Mouse (Mus musculus) heart, postnatal 10 days (tissue): Measurements from ENCODE around the gene Mpdu1. TPM values are rescaled to one million over a fixed set of nuclear protein-coding genes. Genes with fewer than 3 reads are reported as not detected.
"Not testable (repeated sequence)": the region's sequence is repeated elsewhere in the genome, so short reads cannot be mapped to it uniquely, and the experiment has no call there.

Source experiments
- DNase-seq, 2 experiments: peaks; one replicate each; pipeline ENCODE4 v3.0.0; 2021
- intact Hi-C: fragments of 180-260 bp; cut with DNase I; formaldehyde crosslinking; loops from one replicate; pipeline ENCODE4 v1.15.1; 2025
- microRNA-seq, 2 experiments: library from miRNA; unstranded; fragments of <30 nt; microRNA quantifications; one replicate each; pipeline ENCODE4 v1.2.0; 2022
- total RNA-seq, 2 experiments: library from RNA; stranded (reverse); gene quantifications; 2 replicates each; pipeline ENCODE4 v1.2.3; 2021

Gene Mpdu1
- total RNA-seq, 2 experiments from 2014 or later: 33.1 to 33.7 TPM

GRCm38 (mm10) chr11:69624339-69624738 lies 38.1 kb downstream of the Mpdu1 start:
- DNase-seq, intact Hi-C loops: not testable (repeated sequence)

GRCm38 (mm10) chr11:69623006-69623405 lies 39.4 kb downstream of the Mpdu1 start:
- intact Hi-C loops: no loop called here
- DNase-seq: no peak

- intact Hi-C loops: no loop called here
- peak in 1 of 2 experiments; percentile 32 for DNase-seq
These were observed 40.0 kb downstream of the Mpdu1 start for GRCm38 (mm10) chr11:69622406-69622805.

- peak; percentile 64 to 75 for DNase-seq
- intact Hi-C loops: no loop called here
These were observed 40.7 kb downstream of the Mpdu1 start, which contains the start of gene Sat2 for GRCm38 (mm10) chr11:69621571-69622268. TSS of gene Sat2 (plus strand) at chr11:69622024.

- intact Hi-C loops: no loop called here
These were observed 41.9 kb downstream of the Mpdu1 start for GRCm38 (mm10) chr11:69620394-69621081.

GRCm38 (mm10) chr11:69617805-69618204 lies 44.6 kb downstream of the Mpdu1 start, which contains the start of gene Shbg:
TSS of gene Shbg (minus strand) at chr11:69617905.
- no peak for DNase-seq
- intact Hi-C loops: no loop called here

More at GRCm38 (mm10) chr11:69620394-69621081, 41.9 kb downstream of the Mpdu1 start:
- no peak for DNase-seq

- intact Hi-C loops: no loop called here
- DNase-seq: no peak
These were observed 45.7 kb downstream of the Mpdu1 start for GRCm38 (mm10) chr11:69616781-69617180.

- DNase-seq: not testable (repeated sequence)
- intact Hi-C loops: loop anchor here (1.0 to 2.0 kb wide), 2 partner anchors 35 to 67 kb away; no protein-coding TSS in a partner anchor
These were observed 48.2 kb downstream of the Mpdu1 start for GRCm38 (mm10) chr11:69614257-69614588.

GRCm38 (mm10) chr11:69613553-69614256 lies 48.7 kb downstream of the Mpdu1 start:
- intact Hi-C loops: loop anchor here (1.0 to 2.0 kb wide), 2 partner anchors 34 to 67 kb away; no protein-coding TSS in a partner anchor
- peak; percentile 91 to 95 for DNase-seq

GRCm38 (mm10) chr11:69610899-69611298 lies 51.5 kb downstream of the Mpdu1 start:
- DNase-seq: no peak
- intact Hi-C loops: no loop called here

GRCm38 (mm10) chr11:69609416-69609815 lies 53.0 kb downstream of the Mpdu1 start:
- intact Hi-C loops: no loop called here

GRCm38 (mm10) chr11:69608525-69608924 lies 53.9 kb downstream of the Mpdu1 start:
- intact Hi-C loops: no loop called here
- DNase-seq: no peak

More at GRCm38 (mm10) chr11:69609416-69609815, 53.0 kb downstream of the Mpdu1 start:
- no peak for DNase-seq

- no peak for DNase-seq
- intact Hi-C loops: loop anchor here (2.0 kb wide), 1 partner anchor 26 kb away; the partner anchor contains the start of genes Trp53 and Wrap53
These were observed 55.6 kb downstream of the Mpdu1 start for GRCm38 (mm10) chr11:69606832-69607231.

Small RNAs within 50 kb of the gene (microRNA-seq; reads per million reads assigned to microRNA genes)
- 1.4 to 6.6 reads per million in 2 experiments for gene Mir1934
- gene Mir467f: 0 reads per million in 2 experiments

Other genes starting within 250 kb of the Mpdu1 start
- gene Kdm6b, start 249.0 kb downstream of the Mpdu1 start, total RNA-seq: 10 to 100 TPM; 48.3 to 52.2 TPM
- gene Dnah2, start 113.5 kb downstream of the Mpdu1 start, total RNA-seq: under 1 TPM; 0.02 to 0.10 TPM
- 100 to 1,000 TPM in 1 of 2 experiments, 10 to 100 TPM in 1; 97.6 to 115 TPM for gene Efnb3, start 102.4 kb downstream of the Mpdu1 start, total RNA-seq
- 1 to 10 TPM; 5.9 to 6.8 TPM for gene Wrap53, start 82.4 kb downstream of the Mpdu1 start, total RNA-seq
- 10 to 100 TPM; 32.5 to 45.2 TPM for gene Trp53, start 82.3 kb downstream of the Mpdu1 start, total RNA-seq
- 10 to 100 TPM; 29.9 to 36.5 TPM for gene Atp1b2, start 56.7 kb downstream of the Mpdu1 start, total RNA-seq
- not detected for gene Shbg, start 44.7 kb downstream of the Mpdu1 start, total RNA-seq
- gene Sat2, start 40.6 kb downstream of the Mpdu1 start, total RNA-seq: 1 to 10 TPM; 4.3 to 4.7 TPM
- 10 to 100 TPM; 72.1 to 78.7 TPM for gene Fxr2, start 29.7 kb downstream of the Mpdu1 start, total RNA-seq
- not detected for gene Sox15, start 7.3 kb downstream of the Mpdu1 start, total RNA-seq
- 1 to 10 TPM; 5.8 to 7.8 TPM for gene Cd68, start 3.5 kb upstream of the Mpdu1 start, total RNA-seq
- 100 to 1,000 TPM; 389 to 397 TPM for gene Eif4a1, start 9.8 kb upstream of the Mpdu1 start, total RNA-seq
- gene Senp3, start 19.4 kb upstream of the Mpdu1 start, total RNA-seq: 10 to 100 TPM; 48.9 to 49.6 TPM
- 1 to 10 TPM; 2.1 to 2.4 TPM for gene Tnfsf13, start 23.1 kb upstream of the Mpdu1 start, total RNA-seq
- gene Tnfsf12, start 33.2 kb upstream of the Mpdu1 start, total RNA-seq: 10 to 100 TPM; 19.6 to 20.3 TPM
- gene Tnfsfm13, start 33.5 kb upstream of the Mpdu1 start, total RNA-seq: 1 to 10 TPM; 5.1 to 5.2 TPM
- 10 to 100 TPM; 44.5 to 47.5 TPM for gene Polr2a, start 96.0 kb upstream of the Mpdu1 start, total RNA-seq
- under 1 TPM; 0.17 to 0.40 TPM for gene Slc35g3, start 99.3 kb upstream of the Mpdu1 start, total RNA-seq
- gene Zbtb4, start 103.3 kb upstream of the Mpdu1 start, total RNA-seq: 10 to 100 TPM; 42.2 to 43.9 TPM
- 1 to 10 TPM; 5.8 to 7.1 TPM for gene Chrnb1, start 133.3 kb upstream of the Mpdu1 start, total RNA-seq
- gene Fgf11, start 139.2 kb upstream of the Mpdu1 start, total RNA-seq: 1 to 10 TPM; 1.9 to 3.5 TPM
- 1 to 10 TPM in 1 of 2 experiments, under 1 TPM in 1; 0.94 to 1.2 TPM for gene Tmem102, start 143.0 kb upstream of the Mpdu1 start, total RNA-seq
- gene Gm39566, start 152.7 kb upstream of the Mpdu1 start, total RNA-seq: not detected
- not detected for gene Spem2, start 155.8 kb upstream of the Mpdu1 start, total RNA-seq
- gene Spem1, start 159.5 kb upstream of the Mpdu1 start, total RNA-seq: not detected
- gene Nlgn2, start 175.1 kb upstream of the Mpdu1 start, total RNA-seq: 10 to 100 TPM; 13.6 TPM
- gene Tmem256, start 175.9 kb upstream of the Mpdu1 start, total RNA-seq: 100 to 1,000 TPM; 130 to 151 TPM
- 10 to 100 TPM; 52.5 to 59.7 TPM for gene Plscr3, start 183.7 kb upstream of the Mpdu1 start, total RNA-seq
- gene Tnk1, start 196.1 kb upstream of the Mpdu1 start, total RNA-seq: not detected
- not detected for gene Tmem95, start 215.4 kb upstream of the Mpdu1 start, total RNA-seq
- 1 to 10 TPM; 3.0 to 3.5 TPM for gene Kctd11, start 218.8 kb upstream of the Mpdu1 start, total RNA-seq
- gene Acap1, start 232.9 kb upstream of the Mpdu1 start, total RNA-seq: 1 to 10 TPM; 2.7 to 3.0 TPM
- gene 2810408A11Rik, start 238.3 kb upstream of the Mpdu1 start, total RNA-seq: 1 to 10 TPM; 2.1 to 2.7 TPM
- 10 to 100 TPM; 39.2 to 39.9 TPM for gene Neurl4, start 238.4 kb upstream of the Mpdu1 start, total RNA-seq